Mouse (Mus musculus): Measurements from ENCODE around the gene Adgrg4. TPM values are rescaled to one million over a fixed set of nuclear protein-coding genes. Genes with fewer than 3 reads are reported as not detected.

Adgrg4 gene
- polyA plus RNA-seq, 2 experiments, result not detected

GRCm38 (mm10) chrX:56841255-56841654 lies 28.7 kb upstream of the Adgrg4 start:
- ATAC-seq (ENCODE audit: insufficient read depth), result no peak
- no peak overlapping the region for H3K9ac ChIP-seq (replicated peaks)
- H3K9me3 ChIP-seq (ENCODE audit: control insufficient read depth, low read length), result no peaks in the 10 kb centered on the region
- 53% methylated on average over 5 of the region's 5 CpGs for WGBS (ENCODE audit: insufficient replicate concordance)
- no peak for DNase-seq (ENCODE audit: low read depth in 3 of 3, low spot score in 3 of 3)
- no peaks in the 10 kb centered on the region for H3K4me1 ChIP-seq (replicated peaks; ENCODE audit: control insufficient read depth in 2 of 2, insufficient read depth in 2 of 2, low read length in 1 of 2)
- H3K36me3 ChIP-seq (replicated peaks; ENCODE audit: control insufficient read depth, insufficient read depth, low read depth), result no peaks in the 10 kb centered on the region
- no peak overlapping the region for H3K4me3 ChIP-seq (ENCODE audit: insufficient read depth in 1 of 2, low read depth in 2 of 2, low read length in 2 of 2)
- no peak overlapping the region for H3K27ac ChIP-seq
- H3K27me3 ChIP-seq (ENCODE audit: control insufficient read depth, insufficient read depth, low read length), result no peaks in the 10 kb centered on the region
- no peak overlapping the region for H3K4me2 ChIP-seq (ENCODE audit: low read depth)
- TF ChIP-seq EP300 (IDR thresholded peaks at IDR 0.05; ENCODE audit: low read depth), result no peak
- TF ChIP-seq CTCF (IDR thresholded peaks at IDR 0.05; ENCODE audit: low read depth), result no peak

- WGBS (ENCODE audit: insufficient replicate concordance), result 54% methylated on average over 2 of the region's 2 CpGs
- Histone ChIP-seq H3K9me3 (ENCODE audit: control insufficient read depth, low read length) (no peaks in the 10 kb centered on the region), H3K4me3 (ENCODE audit: insufficient read depth in 1 of 2, low read depth in 2 of 2, low read length in 2 of 2) (no peak overlapping the region), H3K27me3 (ENCODE audit: control insufficient read depth, insufficient read depth, low read length) (no peaks in the 10 kb centered on the region), H3K36me3 (replicated peaks; ENCODE audit: control insufficient read depth, insufficient read depth, low read depth) (no peaks in the 10 kb centered on the region), H3K4me2 (ENCODE audit: low read depth) (no peak overlapping the region), H3K4me1 (replicated peaks; ENCODE audit: control insufficient read depth in 2 of 2, insufficient read depth in 2 of 2, low read length in 1 of 2) (no peaks in the 10 kb centered on the region), H3K9ac (replicated peaks) (no peak overlapping the region), H3K27ac (no peak overlapping the region)
- no peak for ATAC-seq (ENCODE audit: insufficient read depth)
- TF ChIP-seq CTCF (IDR thresholded peaks at IDR 0.05; ENCODE audit: low read depth), result no peak
- no peak for TF ChIP-seq EP300 (IDR thresholded peaks at IDR 0.05; ENCODE audit: low read depth)
- no peak for DNase-seq (ENCODE audit: low read depth in 3 of 3, low spot score in 3 of 3)
Observed at GRCm38 (mm10) chrX:57012891-57013290, 142.9 kb downstream of the Adgrg4 start.

- 63% methylated on average over 5 of the region's 5 CpGs for WGBS (ENCODE audit: insufficient replicate concordance)
- no peak for DNase-seq (ENCODE audit: low read depth in 3 of 3, low spot score in 3 of 3)
- no peak within 1 kb of the TSS for H3K4me3 ChIP-seq (ENCODE audit: insufficient read depth in 1 of 2, low read depth in 2 of 2, low read length in 2 of 2)
- no peaks in the 10 kb centered on the region for H3K27me3 ChIP-seq (ENCODE audit: control insufficient read depth, insufficient read depth, low read length)
- no peak within 1 kb of the TSS for H3K9ac ChIP-seq (replicated peaks)
- no peaks in the 10 kb centered on the region for H3K9me3 ChIP-seq (ENCODE audit: control insufficient read depth, low read length)
- H3K27ac ChIP-seq, result no peak within 1 kb of the TSS
- no peaks in the 10 kb centered on the region for H3K4me1 ChIP-seq (replicated peaks; ENCODE audit: control insufficient read depth in 2 of 2, insufficient read depth in 2 of 2, low read length in 1 of 2)
- no peaks in the 10 kb centered on the region for H3K36me3 ChIP-seq (replicated peaks; ENCODE audit: control insufficient read depth, insufficient read depth, low read depth)
- TF ChIP-seq EP300 (IDR thresholded peaks at IDR 0.05; ENCODE audit: low read depth) (no peak), CTCF (IDR thresholded peaks at IDR 0.05; ENCODE audit: low read depth) (no peak)
- H3K4me2 ChIP-seq (ENCODE audit: low read depth), result no peak within 1 kb of the TSS
- no peak for ATAC-seq (ENCODE audit: insufficient read depth)
Observed at GRCm38 (mm10) chrX:57042774-57043173, 172.8 kb downstream of the Adgrg4 start, which contains the start of gene Brs3. TSS of gene Brs3 (plus strand) at chrX:57043074.

- Histone ChIP-seq H3K9ac (replicated peaks) (no peak overlapping the region), H3K4me2 (ENCODE audit: low read depth) (no peak overlapping the region), H3K4me1 (replicated peaks; ENCODE audit: control insufficient read depth in 2 of 2, insufficient read depth in 2 of 2, low read length in 1 of 2) (no peaks in the 10 kb centered on the region), H3K4me3 (ENCODE audit: insufficient read depth in 1 of 2, low read depth in 2 of 2, low read length in 2 of 2) (no peak overlapping the region), H3K9me3 (ENCODE audit: control insufficient read depth, low read length) (no peaks in the 10 kb centered on the region), H3K27ac (no peak overlapping the region), H3K27me3 (ENCODE audit: control insufficient read depth, insufficient read depth, low read length) (no peaks in the 10 kb centered on the region), H3K36me3 (replicated peaks; ENCODE audit: control insufficient read depth, insufficient read depth, low read depth) (no peaks in the 10 kb centered on the region)
- 63% methylated on average over 6 of the region's 6 CpGs for WGBS (ENCODE audit: insufficient replicate concordance)
- TF ChIP-seq EP300 (IDR thresholded peaks at IDR 0.05; ENCODE audit: low read depth) (no peak), CTCF (IDR thresholded peaks at IDR 0.05; ENCODE audit: low read depth) (no peak)
- DNase-seq (ENCODE audit: low read depth in 3 of 3, low spot score in 3 of 3) (no peak), ATAC-seq (ENCODE audit: insufficient read depth) (no peak)
Observed at GRCm38 (mm10) chrX:57043869-57044268, 173.9 kb downstream of the Adgrg4 start.

Other genes with a start within 250 kb of the Adgrg4 start
- gene Fhl1, start 138.4 kb upstream of the Adgrg4 start, polyA plus RNA-seq (2012; rRNA removed), result 6.5 and 8.1 TPM in 2 replicates
- 11.2 and 11.3 TPM in 2 replicates for gene Fhl1, start 138.4 kb upstream of the Adgrg4 start, polyA plus RNA-seq (2014; fragmentation: Nextera tagmentation; extraction: Ambion mirVana)
- gene Map7d3, start 47.8 kb upstream of the Adgrg4 start, polyA plus RNA-seq (2012; rRNA removed), result 0.02 and 0.15 TPM in 2 replicates
- gene Map7d3, start 47.8 kb upstream of the Adgrg4 start, polyA plus RNA-seq (2014; fragmentation: Nextera tagmentation; extraction: Ambion mirVana), result 0.13 and 0.53 TPM in 2 replicates
- gene Brs3, start 172.9 kb downstream of the Adgrg4 start, polyA plus RNA-seq (2012; rRNA removed), result not detected in 2 replicates
- not detected in 2 replicates for gene Brs3, start 172.9 kb downstream of the Adgrg4 start, polyA plus RNA-seq (2014; fragmentation: Nextera tagmentation; extraction: Ambion mirVana)
- 5.9 and 10.6 TPM in 2 replicates for gene Htatsf1, start 183.4 kb downstream of the Adgrg4 start, polyA plus RNA-seq (2012; rRNA removed)
- gene Htatsf1, start 183.4 kb downstream of the Adgrg4 start, polyA plus RNA-seq (2014; fragmentation: Nextera tagmentation; extraction: Ambion mirVana), result 25.7 and 26.1 TPM in 2 replicates
- not detected in 2 replicates for gene Vgll1, start 217.9 kb downstream of the Adgrg4 start, polyA plus RNA-seq (2012; rRNA removed)
- not detected in 2 replicates for gene Vgll1, start 217.9 kb downstream of the Adgrg4 start, polyA plus RNA-seq (2014; fragmentation: Nextera tagmentation; extraction: Ambion mirVana)